Mouse (Mus musculus) forebrain, embryonic 10.5 days (tissue): ENCODE measurements at regions not wholly inside any gene's neighbourhood (a gene's known extent, or its start where the extent isn't known, plus 50 kb on each side); places are given as distances from the start of the nearest gene placed in this dataset.

ENCODE experiments used
- DNase-seq: peaks from one replicate; pipeline ENCODE4 v3.0.0-alpha.2; 2017; ENCODE audit warnings: low spot score; ENCODE audit errors: extremely low spot score
- H3K27ac ChIP-seq: fragments of 300-500 bp; sonication (generic); 2 replicates; pipeline ENCODE4 v1.5.1; 2016; ENCODE audit warnings: mild to moderate bottlenecking
- H3K27me3 ChIP-seq: fragments of 300-500 bp; sonication (generic); 2 replicates; pipeline ENCODE4 v1.6.1; 2016; ENCODE audit warnings: mild to moderate bottlenecking; ENCODE audit not compliant: poor library complexity, severe bottlenecking
- H3K36me3 ChIP-seq: fragments of 300-500 bp; sonication (generic); replicated peaks from 2 replicates; pipeline ENCODE4 v1.6.1; 2016; ENCODE audit warnings: mild to moderate bottlenecking, moderate library complexity
- H3K4me1 ChIP-seq: fragments of 300-500 bp; sonication (generic); 2 replicates; pipeline ENCODE4 v1.6.1; 2016
- H3K4me3 ChIP-seq: fragments of 300-500 bp; sonication (generic); 2 replicates; pipeline ENCODE4 v1.5.1; 2016; ENCODE audit warnings: mild to moderate bottlenecking, moderate library complexity
- H3K9me3 ChIP-seq: fragments of 300-500 bp; sonication (generic); 2 replicates; pipeline ENCODE4 v1.6.1; 2016; ENCODE audit warnings: mild to moderate bottlenecking, moderate library complexity
- WGBS: fragments of 180-500 bp; shearing (Covaris S2); methylation state at CpG from one replicate; pipeline ENCODE4 v1.1.7; 2016; 5-methylcytosine and 5-hydroxymethylcytosine counted together

DNA sequence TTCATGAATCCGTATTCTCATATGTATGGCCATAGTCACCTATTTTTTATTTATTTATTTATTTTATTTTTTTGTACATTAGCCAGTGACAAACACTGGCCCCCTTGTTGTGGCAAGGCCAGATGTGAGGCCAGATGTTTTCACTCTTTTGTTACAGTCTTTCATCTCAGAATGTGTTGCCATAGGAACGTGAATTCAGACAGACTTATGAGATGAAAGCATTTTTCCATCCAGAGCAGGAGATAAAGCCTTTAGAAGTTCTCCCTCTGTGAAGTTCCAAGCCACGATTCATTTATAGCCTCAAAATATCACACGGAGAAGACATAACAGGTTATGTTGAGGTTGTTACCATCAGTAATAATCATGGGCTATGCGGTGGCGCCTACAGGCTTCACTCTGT lies 220.9 kb downstream of the Arpp21 start:
- no peaks in the 10 kb centered on the region for H3K36me3 ChIP-seq
- H3K4me3 ChIP-seq: no peak overlapping the region
- H3K27ac ChIP-seq: no peak overlapping the region
- DNase-seq: no peak
- no peaks in the 10 kb centered on the region for H3K9me3 ChIP-seq
- H3K4me1 ChIP-seq: no peaks in the 10 kb centered on the region
- no peaks in the 10 kb centered on the region for H3K27me3 ChIP-seq
- 87% methylated on average over 6 of the region's 6 CpGs for WGBS

DNA sequence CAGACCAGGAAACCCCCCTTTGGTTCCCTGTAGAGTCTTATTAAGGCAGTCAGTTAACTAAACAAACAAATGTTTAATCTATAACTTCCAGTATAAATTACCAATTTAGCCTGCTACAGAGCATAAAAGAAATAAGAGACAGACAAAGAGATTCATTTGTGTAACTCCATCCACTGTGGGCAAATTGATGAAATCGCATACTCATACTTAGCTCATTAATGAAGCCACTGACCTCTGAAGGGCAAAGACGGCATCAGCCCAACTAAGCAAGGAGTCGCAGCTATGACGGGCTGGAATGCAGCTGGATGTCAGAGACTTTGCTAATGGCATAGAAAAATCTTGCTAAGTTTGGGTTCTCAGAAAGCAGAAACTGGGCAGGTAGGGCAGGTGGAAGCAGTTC lies 241.3 kb downstream of the Arpp21 start:
- Histone ChIP-seq H3K27ac (no peak overlapping the region), H3K36me3 (no peaks in the 10 kb centered on the region), H3K27me3 (no peaks in the 10 kb centered on the region), H3K9me3 (no peaks in the 10 kb centered on the region), H3K4me3 (no peak overlapping the region), H3K4me1 (peaks cover 13% of the 10 kb centered on the region)
- 63% methylated on average over 4 of the region's 4 CpGs for WGBS
- no peak for DNase-seq

DNA sequence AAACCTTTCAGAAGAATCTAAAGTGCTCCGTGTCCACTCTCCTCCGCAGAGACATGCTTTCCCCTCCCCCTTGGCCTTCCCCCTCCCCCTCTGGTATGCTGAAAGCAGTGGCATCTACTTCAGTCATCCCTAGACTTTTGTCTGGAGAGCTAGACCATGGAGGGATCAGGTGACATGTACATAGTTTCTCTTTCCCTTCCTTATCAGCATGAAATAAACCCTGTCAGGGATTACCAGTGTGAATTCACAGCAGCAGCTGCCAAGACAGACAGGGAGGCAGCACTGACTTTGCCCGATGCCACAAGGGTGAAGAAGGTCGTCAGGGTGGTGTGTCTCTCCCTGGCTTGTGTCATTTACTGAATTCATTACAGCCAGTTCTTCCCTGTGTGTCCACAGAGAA lies 241.9 kb downstream of the Arpp21 start:
- 48% methylated on average over 4 of the region's 4 CpGs for WGBS
- Histone ChIP-seq H3K36me3 (no peaks in the 10 kb centered on the region), H3K4me3 (no peak overlapping the region), H3K27me3 (no peaks in the 10 kb centered on the region), H3K4me1 (peaks cover 13% of the 10 kb centered on the region), H3K9me3 (no peaks in the 10 kb centered on the region), H3K27ac (no peak overlapping the region)
- DNase-seq: no peak

- DNase-seq: no peak
- no peaks in the 10 kb centered on the region for H3K36me3 ChIP-seq
- no peak overlapping the region for H3K27ac ChIP-seq
- 88% methylated on average over 3 of the region's 3 CpGs for WGBS
- H3K27me3 ChIP-seq: no peaks in the 10 kb centered on the region
- H3K4me3 ChIP-seq: no peak overlapping the region
- H3K9me3 ChIP-seq: no peaks in the 10 kb centered on the region
- H3K4me1 ChIP-seq: peaks cover 13% of the 10 kb centered on the region
Observed at GRCm38 (mm10) chr9:111990060-111990459, 245.7 kb downstream of the Arpp21 start.

DNA sequence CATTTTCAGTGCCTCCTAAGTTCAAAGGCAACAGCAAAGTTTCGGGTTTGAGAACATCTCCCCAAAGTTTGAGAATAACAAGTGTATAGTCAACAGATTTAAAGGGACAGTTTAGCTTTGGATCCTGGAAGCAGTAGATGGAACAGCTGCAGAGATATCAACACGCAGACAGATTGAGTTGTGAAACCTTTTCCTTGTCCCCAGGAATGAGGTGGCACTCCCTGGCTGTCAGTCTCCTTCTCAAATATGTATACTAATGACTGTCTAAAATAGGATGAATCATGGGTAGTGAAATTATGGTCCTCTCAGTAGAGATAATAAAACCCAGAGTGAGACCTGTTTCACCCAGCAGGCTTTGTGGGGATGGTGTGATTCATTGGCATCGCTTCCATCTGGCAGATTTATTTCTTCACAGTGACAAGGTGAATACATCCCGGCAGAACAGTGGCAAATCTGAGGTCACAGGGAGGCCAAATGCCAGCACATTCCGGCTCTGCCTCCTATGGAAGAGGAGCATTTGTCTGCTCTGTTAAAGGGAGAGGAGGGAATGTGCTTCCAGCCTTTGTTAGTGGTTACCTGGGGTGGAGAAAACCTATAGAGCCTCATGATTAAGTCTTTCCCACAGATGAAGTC lies 272.2 kb downstream of the Arpp21 start:
- no peaks in the 10 kb centered on the region for H3K27me3 ChIP-seq
- 79% methylated on average over 5 of the region's 5 CpGs for WGBS
- no peaks in the 10 kb centered on the region for H3K4me1 ChIP-seq
- no peak overlapping the region for H3K27ac ChIP-seq
- no peaks in the 10 kb centered on the region for H3K36me3 ChIP-seq
- no peak overlapping the region for H3K4me3 ChIP-seq
- no peak for DNase-seq
- H3K9me3 ChIP-seq: no peaks in the 10 kb centered on the region

DNA sequence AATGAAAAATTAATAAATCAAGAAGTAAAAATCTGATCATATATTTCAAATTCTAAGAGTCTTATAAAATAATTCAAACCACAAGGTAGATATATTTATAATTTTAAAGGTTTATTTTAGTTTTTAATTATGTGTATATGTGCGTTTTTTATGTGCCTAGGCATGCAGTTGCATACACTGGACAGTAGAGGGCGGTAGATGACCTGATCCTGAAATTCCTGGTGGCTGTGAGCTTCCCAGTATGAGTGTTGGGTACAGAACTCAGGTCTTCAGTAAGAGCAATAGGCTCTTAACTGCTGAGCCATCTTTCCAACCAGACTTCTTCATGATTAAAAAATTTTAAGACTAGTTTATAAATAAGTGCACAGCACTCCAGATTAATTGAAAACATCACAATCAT lies 267.7 kb upstream of the Stac start:
- 42% methylated on average over 2 of the region's 2 CpGs for WGBS
- no peaks in the 10 kb centered on the region for H3K4me1 ChIP-seq
- H3K36me3 ChIP-seq: no peaks in the 10 kb centered on the region
- DNase-seq: no peak
- H3K27me3 ChIP-seq: no peaks in the 10 kb centered on the region
- H3K9me3 ChIP-seq: no peaks in the 10 kb centered on the region; the same call in 1 of the 2 replicates
- H3K27ac ChIP-seq: no peak overlapping the region
- no peak overlapping the region for H3K4me3 ChIP-seq

GRCm38 (mm10) chr9:111939271-111940067 lies 249.3 kb upstream of the Stac start:
- DNase-seq: peak; percentile 20
- H3K4me3 ChIP-seq: no peak overlapping the region
- H3K27me3 ChIP-seq: no peaks in the 10 kb centered on the region
- no peaks in the 10 kb centered on the region for H3K4me1 ChIP-seq
- H3K27ac ChIP-seq: no peak overlapping the region
- H3K36me3 ChIP-seq: no peaks in the 10 kb centered on the region
- no peaks in the 10 kb centered on the region for H3K9me3 ChIP-seq
- 51% methylated on average over 8 of the region's 8 CpGs for WGBS

GRCm38 (mm10) chr9:111932455-111932854 lies 242.3 kb upstream of the Stac start:
- no peak overlapping the region for H3K4me3 ChIP-seq
- H3K27ac ChIP-seq: no peak overlapping the region
- no peaks in the 10 kb centered on the region for H3K36me3 ChIP-seq
- no peaks in the 10 kb centered on the region for H3K9me3 ChIP-seq
- 92% methylated on average over 6 of the region's 6 CpGs for WGBS
- no peaks in the 10 kb centered on the region for H3K4me1 ChIP-seq
- H3K27me3 ChIP-seq: no peaks in the 10 kb centered on the region
- no peak for DNase-seq

- no peaks in the 10 kb centered on the region for H3K27me3 ChIP-seq
- no peaks in the 10 kb centered on the region for H3K9me3 ChIP-seq
- no peak overlapping the region for H3K4me3 ChIP-seq
- DNase-seq: peak; percentile 69
- H3K27ac ChIP-seq: no peak overlapping the region
- no peaks in the 10 kb centered on the region for H3K36me3 ChIP-seq
- 0 out of 2 replicates have a peak, but pooled peaks cover 4% of the 10 kb centered on the region for H3K4me1 ChIP-seq
- WGBS: 19% methylated on average over 16 of the region's 16 CpGs
Observed at GRCm38 (mm10) chr9:111918275-111918940, 228.3 kb upstream of the Stac start.

DNA sequence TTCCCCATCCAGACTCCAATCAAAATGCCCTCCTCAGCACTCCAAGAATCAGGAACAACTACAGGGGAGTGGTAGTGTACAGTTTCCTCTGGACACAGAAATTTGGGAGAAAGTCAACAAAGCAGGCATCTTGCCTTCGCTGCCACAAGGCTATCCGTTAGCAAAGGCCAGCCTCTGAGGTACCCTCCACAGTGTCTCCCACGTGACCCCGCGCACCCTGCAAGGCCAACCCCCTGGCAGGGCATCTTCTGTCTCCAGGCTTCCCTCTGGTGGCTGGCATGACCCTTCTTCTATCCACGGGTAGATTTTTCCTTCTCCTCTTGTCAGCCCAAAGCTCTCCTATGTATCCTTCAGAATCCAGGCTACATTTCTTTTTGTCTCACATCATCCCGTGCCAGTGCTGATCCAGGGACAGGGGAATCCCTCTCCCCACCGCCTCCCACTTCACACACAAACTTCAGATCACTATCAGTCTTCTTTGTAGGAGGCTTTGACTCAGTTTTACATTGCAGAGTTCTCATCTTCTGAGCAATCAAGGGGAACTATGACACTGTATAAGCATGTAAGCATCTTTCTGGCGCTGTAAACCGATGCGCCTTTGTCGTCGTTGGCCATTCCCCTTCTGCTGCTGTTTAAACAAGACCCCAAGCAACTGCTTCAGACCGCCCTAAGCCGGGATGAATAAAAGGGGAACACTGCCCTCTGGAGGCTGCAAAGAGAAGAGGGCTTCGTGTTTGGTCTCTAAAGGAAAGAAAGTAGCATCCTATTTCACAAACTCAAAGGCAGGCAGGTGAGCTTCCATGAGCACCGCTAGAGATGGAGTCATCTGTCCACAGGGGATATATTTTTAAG lies 226.8 kb upstream of the Stac start:
- Histone ChIP-seq H3K36me3 (no peaks in the 10 kb centered on the region), H3K4me1 (0 out of 2 replicates have a peak, but pooled peaks cover 4% of the 10 kb centered on the region), H3K9me3 (no peaks in the 10 kb centered on the region), H3K27me3 (no peaks in the 10 kb centered on the region), H3K27ac (peak overlapping the region; percentile 64), H3K4me3 (peak overlapping the region; percentile 27; the same call in 1 of the 2 replicates)
- peak; percentile 72 for DNase-seq
- 34% methylated on average over 17 of the region's 17 CpGs for WGBS

- no peaks in the 10 kb centered on the region for H3K9me3 ChIP-seq
- H3K36me3 ChIP-seq: no peaks in the 10 kb centered on the region
- WGBS: 65% methylated on average over 4 of the region's 4 CpGs
- no peak for DNase-seq
- H3K27me3 ChIP-seq: no peaks in the 10 kb centered on the region
- H3K4me3 ChIP-seq: no peak overlapping the region
- no peaks in the 10 kb centered on the region for H3K4me1 ChIP-seq
- H3K27ac ChIP-seq: no peak overlapping the region
Observed at GRCm38 (mm10) chr9:111908806-111909205, 218.7 kb upstream of the Stac start.

DNA sequence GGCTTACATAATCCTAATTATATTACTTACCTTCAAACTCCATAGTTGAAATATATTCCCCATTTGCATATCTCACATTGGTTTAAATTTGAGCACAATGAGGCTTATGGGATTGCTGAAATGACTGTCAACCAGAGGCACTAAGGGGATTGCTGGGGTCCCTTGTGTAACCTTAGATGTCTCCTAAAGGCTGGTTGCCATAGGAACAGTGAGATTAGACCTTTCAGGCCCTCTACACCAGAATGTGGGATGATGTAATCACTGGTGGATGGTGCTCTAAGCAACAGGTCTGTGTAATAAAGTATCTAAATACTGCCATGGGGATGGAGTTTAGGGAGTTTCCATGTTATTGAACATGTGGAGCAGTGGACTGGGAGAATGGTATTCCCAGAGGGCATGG lies 210.0 kb upstream of the Stac start:
- Histone ChIP-seq H3K9me3 (no peaks in the 10 kb centered on the region), H3K27ac (no peak overlapping the region), H3K36me3 (no peaks in the 10 kb centered on the region), H3K4me3 (no peak overlapping the region), H3K4me1 (0 out of 2 replicates have a peak, but pooled peaks cover 3% of the 10 kb centered on the region), H3K27me3 (no peaks in the 10 kb centered on the region)
- DNase-seq: no peak
